Mouse (Mus musculus): ENCODE results near the gene Ablim1. TPM values are rescaled to one million over a fixed set of nuclear protein-coding genes. Genes with fewer than 3 reads are reported as not detected.

Ablim1 gene
- polyA plus RNA-seq, 1 experiment, result 0.01 TPM

GRCm38 (mm10) chr19:57113975-57114374, 200.7 kb downstream of the Ablim1 start:
- Histone ChIP-seq H3K27me3 (ENCODE audit: control insufficient read depth) (peaks cover 20% of the 10 kb centered on the region), H3K9me3 (ENCODE audit: control insufficient read depth, low read length) (no peaks in the 10 kb centered on the region), H3K4me3 (replicated peaks) (no peak overlapping the region)

GRCm38 (mm10) chr19:57112816-57113406, 201.8 kb downstream of the Ablim1 start:
- no peak for TF ChIP-seq GATA1 (IDR thresholded peaks at IDR 0.05; ENCODE audit: low read length)
- TF ChIP-seq TAL1 (IDR thresholded peaks at IDR 0.05; ENCODE audit: low read length), result no peak
- no peaks in the 10 kb centered on the region for H3K9me3 ChIP-seq (ENCODE audit: control insufficient read depth, low read length)
- peaks cover 2% of the 10 kb centered on the region; the same call in 1 of the 2 replicates for H3K4me1 ChIP-seq (ENCODE audit: control insufficient read depth)
- H3K4me3 ChIP-seq (replicated peaks), result no peak overlapping the region
- H3K27me3 ChIP-seq (ENCODE audit: control insufficient read depth), result peaks cover 9% of the 10 kb centered on the region
- no peaks in the 10 kb centered on the region for H3K36me3 ChIP-seq (ENCODE audit: control insufficient read depth)

More at GRCm38 (mm10) chr19:57113975-57114374, 200.7 kb downstream of the Ablim1 start:
- Histone ChIP-seq H3K4me1 (ENCODE audit: control insufficient read depth) (peaks cover 2% of the 10 kb centered on the region; the same call in 1 of the 2 replicates), H3K36me3 (ENCODE audit: control insufficient read depth) (no peaks in the 10 kb centered on the region)
- no peak for TF ChIP-seq TAL1 (IDR thresholded peaks at IDR 0.05; ENCODE audit: low read length)
- no peak for TF ChIP-seq GATA1 (IDR thresholded peaks at IDR 0.05; ENCODE audit: low read length)

- peaks cover 5% of the 10 kb centered on the region; the same call in 1 of the 2 replicates for H3K27me3 ChIP-seq (ENCODE audit: control insufficient read depth)
- TF ChIP-seq TAL1 (IDR thresholded peaks at IDR 0.05; ENCODE audit: low read length) (no peak), GATA1 (IDR thresholded peaks at IDR 0.05; ENCODE audit: low read length) (no peak)
- H3K4me3 ChIP-seq (replicated peaks), result no peak overlapping the region
- H3K36me3 ChIP-seq (ENCODE audit: control insufficient read depth), result no peaks in the 10 kb centered on the region
- no peaks in the 10 kb centered on the region for H3K9me3 ChIP-seq (ENCODE audit: control insufficient read depth, low read length)
- peaks cover 2% of the 10 kb centered on the region; the same call in 1 of the 2 replicates for H3K4me1 ChIP-seq (ENCODE audit: control insufficient read depth)
Measured at GRCm38 (mm10) chr19:57112231-57112815, 202.4 kb downstream of the Ablim1 start.

DNA sequence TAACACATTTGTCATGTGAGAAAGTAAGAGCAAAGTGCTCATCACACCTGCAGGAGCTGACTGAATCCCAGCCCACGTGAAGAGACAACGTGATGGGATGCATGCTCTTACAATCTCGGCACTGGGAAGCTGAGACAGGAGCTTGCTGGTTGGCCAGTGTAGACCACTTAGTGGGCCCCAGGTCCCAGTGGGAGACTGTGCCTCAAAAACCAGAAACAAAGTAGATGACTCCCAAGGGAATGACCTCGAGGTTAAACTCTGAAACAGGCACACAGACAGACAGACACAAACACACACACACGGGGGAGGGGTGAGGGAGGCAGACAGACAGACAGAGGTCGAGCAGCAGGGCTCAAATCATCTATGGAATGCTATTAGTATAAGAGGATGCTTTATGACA, 203.4 kb downstream of the Ablim1 start:
- Histone ChIP-seq H3K27me3 (ENCODE audit: control insufficient read depth) (no peaks in the 10 kb centered on the region), H3K36me3 (ENCODE audit: control insufficient read depth) (no peaks in the 10 kb centered on the region), H3K4me1 (ENCODE audit: control insufficient read depth) (no peaks in the 10 kb centered on the region), H3K9me3 (ENCODE audit: control insufficient read depth, low read length) (no peaks in the 10 kb centered on the region), H3K4me3 (replicated peaks) (no peak overlapping the region)
- TF ChIP-seq TAL1 (IDR thresholded peaks at IDR 0.05; ENCODE audit: low read length) (no peak), GATA1 (IDR thresholded peaks at IDR 0.05; ENCODE audit: low read length) (no peak)

DNA sequence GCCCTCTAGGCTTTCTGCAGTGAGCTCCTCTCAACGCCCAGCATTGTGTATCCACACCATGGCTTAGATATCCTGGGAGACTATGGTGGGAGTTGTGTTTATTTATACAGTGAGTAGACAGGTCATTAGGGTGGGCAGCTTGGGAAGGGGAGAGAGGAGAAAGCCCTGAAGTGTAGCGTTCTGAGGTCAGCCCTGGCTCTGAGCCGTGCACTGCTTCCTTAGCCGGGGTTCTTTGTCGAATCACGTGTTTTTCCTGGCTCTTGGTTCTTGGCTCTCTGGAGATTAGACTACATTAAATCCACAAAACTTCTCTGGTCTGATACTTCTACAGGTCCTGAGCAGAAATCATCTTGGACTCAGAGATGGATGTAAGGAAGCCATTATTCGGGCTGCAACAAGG, 205.1 kb downstream of the Ablim1 start:
- Histone ChIP-seq H3K4me1 (ENCODE audit: control insufficient read depth) (no peaks in the 10 kb centered on the region), H3K27me3 (ENCODE audit: control insufficient read depth) (no peaks in the 10 kb centered on the region), H3K4me3 (replicated peaks) (no peak overlapping the region), H3K36me3 (ENCODE audit: control insufficient read depth) (no peaks in the 10 kb centered on the region), H3K9me3 (ENCODE audit: control insufficient read depth, low read length) (no peaks in the 10 kb centered on the region)
- TF ChIP-seq TAL1 (IDR thresholded peaks at IDR 0.05; ENCODE audit: low read length) (no peak), GATA1 (IDR thresholded peaks at IDR 0.05; ENCODE audit: low read length) (no peak)

DNA sequence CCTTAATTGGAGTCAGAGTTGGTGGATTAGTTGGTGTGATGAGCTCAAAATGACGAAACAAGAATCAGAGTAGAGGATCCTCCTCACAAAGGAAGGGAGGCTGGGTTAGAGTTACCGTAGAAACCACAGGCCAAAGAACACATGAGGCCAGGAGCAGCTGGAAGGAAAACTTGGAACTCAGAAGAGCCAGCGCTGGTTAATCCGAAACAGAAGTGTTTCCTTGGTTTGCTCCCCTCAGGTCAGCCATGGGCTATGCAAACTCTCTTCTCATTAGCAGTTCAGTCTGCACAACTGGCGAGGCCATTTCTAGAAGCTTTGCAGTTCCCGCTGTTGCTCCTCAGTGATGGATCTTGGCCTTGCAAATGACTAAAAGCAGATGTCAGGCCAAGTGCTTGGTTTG, 208.2 kb downstream of the Ablim1 start:
- H3K4me3 ChIP-seq (replicated peaks), result no peak overlapping the region
- H3K27me3 ChIP-seq (ENCODE audit: control insufficient read depth), result no peaks in the 10 kb centered on the region
- no peaks in the 10 kb centered on the region for H3K4me1 ChIP-seq (ENCODE audit: control insufficient read depth)
- no peaks in the 10 kb centered on the region for H3K36me3 ChIP-seq (ENCODE audit: control insufficient read depth)
- no peaks in the 10 kb centered on the region for H3K9me3 ChIP-seq (ENCODE audit: control insufficient read depth, low read length)
- TF ChIP-seq GATA1 (IDR thresholded peaks at IDR 0.05; ENCODE audit: low read length) (no peak), TAL1 (IDR thresholded peaks at IDR 0.05; ENCODE audit: low read length) (no peak)

DNA sequence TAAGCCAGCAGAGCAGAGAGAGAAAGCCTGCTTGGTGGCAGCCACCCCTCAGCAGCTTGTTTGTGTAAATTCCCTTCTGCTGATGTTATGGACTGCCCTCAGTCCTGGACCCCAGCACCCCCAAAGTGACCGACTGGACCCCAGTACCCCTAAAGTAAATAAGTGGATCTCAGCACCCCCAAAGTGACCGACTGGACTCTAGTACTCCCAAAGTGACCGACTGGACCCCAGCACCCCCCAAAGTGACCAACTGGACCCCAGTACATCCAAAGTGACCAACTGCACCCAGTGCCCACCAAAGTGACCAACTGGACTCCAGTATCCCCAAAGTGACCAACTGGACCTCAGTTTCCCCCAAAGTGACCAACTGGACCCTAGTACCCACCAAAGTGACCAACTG, 208.7 kb downstream of the Ablim1 start:
- TF ChIP-seq TAL1 (IDR thresholded peaks at IDR 0.05; ENCODE audit: low read length), result no peak
- no peak for TF ChIP-seq GATA1 (IDR thresholded peaks at IDR 0.05; ENCODE audit: low read length)

DNA sequence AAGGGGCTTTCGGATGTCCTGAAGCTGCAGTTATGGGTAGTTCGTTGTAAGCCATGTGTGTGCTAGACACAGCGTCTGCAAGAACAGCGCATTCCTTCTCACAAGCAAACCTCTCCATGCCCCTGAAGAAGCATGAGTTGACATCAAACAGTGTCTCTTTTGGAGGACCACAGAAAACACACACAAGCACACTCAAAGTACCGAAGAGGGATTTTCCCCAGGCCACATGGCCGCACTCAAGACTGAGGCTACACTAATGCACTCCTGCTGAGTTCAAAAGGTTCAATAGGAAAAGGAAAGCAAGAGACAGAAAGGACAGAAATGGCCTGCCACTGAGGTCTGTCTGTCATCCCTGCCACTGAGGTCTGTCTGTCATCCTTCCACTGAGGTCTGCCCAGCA, 209.6 kb downstream of the Ablim1 start:
- Histone ChIP-seq H3K27me3 (ENCODE audit: control insufficient read depth) (no peaks in the 10 kb centered on the region), H3K4me1 (ENCODE audit: control insufficient read depth) (no peaks in the 10 kb centered on the region)

More for the DNA sequence above, 208.7 kb downstream of the Ablim1 start:
- Histone ChIP-seq H3K27me3 (ENCODE audit: control insufficient read depth) (no peaks in the 10 kb centered on the region), H3K36me3 (ENCODE audit: control insufficient read depth) (no peaks in the 10 kb centered on the region), H3K9me3 (ENCODE audit: control insufficient read depth, low read length) (no peaks in the 10 kb centered on the region), H3K4me1 (ENCODE audit: control insufficient read depth) (no peaks in the 10 kb centered on the region), H3K4me3 (replicated peaks) (no peak overlapping the region)

GRCm38 (mm10) chr19:57104171-57104748, 210.5 kb downstream of the Ablim1 start:
- Histone ChIP-seq H3K36me3 (ENCODE audit: control insufficient read depth) (no peaks in the 10 kb centered on the region), H3K9me3 (ENCODE audit: control insufficient read depth, low read length) (no peaks in the 10 kb centered on the region), H3K27me3 (ENCODE audit: control insufficient read depth) (no peaks in the 10 kb centered on the region), H3K4me3 (replicated peaks) (no peak overlapping the region), H3K4me1 (ENCODE audit: control insufficient read depth) (no peaks in the 10 kb centered on the region)
- TF ChIP-seq GATA1 (IDR thresholded peaks at IDR 0.05; ENCODE audit: low read length) (no peak), TAL1 (IDR thresholded peaks at IDR 0.05; ENCODE audit: low read length) (no peak)

More for the DNA sequence above, 209.6 kb downstream of the Ablim1 start:
- Histone ChIP-seq H3K36me3 (ENCODE audit: control insufficient read depth) (no peaks in the 10 kb centered on the region), H3K9me3 (ENCODE audit: control insufficient read depth, low read length) (no peaks in the 10 kb centered on the region), H3K4me3 (replicated peaks) (no peak overlapping the region)
- TF ChIP-seq GATA1 (IDR thresholded peaks at IDR 0.05; ENCODE audit: low read length), result no peak
- no peak for TF ChIP-seq TAL1 (IDR thresholded peaks at IDR 0.05; ENCODE audit: low read length)
